Comparison of ENCODE assay signal across 8 mouse cellular contexts in genomic region chr3:88502641-88503504, GRCm38 (mm10). TPM values are rescaled to one million over a fixed set of nuclear protein-coding genes. Genes with fewer than 3 reads are reported as not detected.
DNase-seq lines count a peak whose midpoint lies in the region; ATAC-seq lines count a peak whose summit lies in the region.

No protein-coding gene starts in this region.

- peak overlapping the region; percentile 99 for H3K4me2 ChIP-seq in forebrain, embryonic 15.5 days (replicated peaks)
- H3K4me2 ChIP-seq in liver, embryonic 16.5 days (ENCODE audit: low read depth, low read length) = peak overlapping the region; percentile 88
- H3K4me2 ChIP-seq in neural tube, embryonic 14.5 days (ENCODE audit: low read depth, low read length) = peak overlapping the region; percentile 89

- no peaks in the 10 kb centered on the region for H3K27me3 ChIP-seq in forebrain, embryonic 15.5 days
- H3K27me3 ChIP-seq in liver, embryonic 16.5 days (ENCODE audit: control insufficient read depth, insufficient read depth, low read depth, low read length) = no peaks in the 10 kb centered on the region
- H3K27me3 ChIP-seq in neural tube, embryonic 14.5 days (ENCODE audit: control insufficient read depth, insufficient read depth, low read length) = 0 out of 2 replicates have a peak, but pooled peaks cover 2% of the 10 kb centered on the region

- H3K36me3 ChIP-seq in forebrain, embryonic 15.5 days = no peaks in the 10 kb centered on the region
- peaks cover 6% of the 10 kb centered on the region; the same call in 1 of the 2 replicates for H3K36me3 ChIP-seq in liver, embryonic 16.5 days (ENCODE audit: control insufficient read depth, insufficient read depth)
- H3K36me3 ChIP-seq in neural tube, embryonic 14.5 days (ENCODE audit: control insufficient read depth, insufficient read depth, low read length) = no peaks in the 10 kb centered on the region

- H3K9ac ChIP-seq in forebrain, embryonic 15.5 days (replicated peaks) = peak overlapping the region; percentile 74
- H3K9ac ChIP-seq in liver, embryonic 16.5 days (ENCODE audit: low read depth, low read length) = peak overlapping the region; percentile 90
- peak overlapping the region; percentile 74 for H3K9ac ChIP-seq in neural tube, embryonic 14.5 days (replicated peaks; ENCODE audit: low read depth, low read length)

- WGBS in forebrain, embryonic 15.5 days = under 1% methylated on average over 55 of the region's 55 CpGs
- WGBS in liver, embryonic 16.5 days (ENCODE audit: insufficient replicate concordance) = 3% methylated on average over 55 of the region's 55 CpGs
- under 1% methylated on average over 55 of the region's 55 CpGs for WGBS in neural tube, embryonic 14.5 days

- peak overlapping the region; percentile 32; the same call in 1 of the 2 replicates for H3K27ac ChIP-seq in forebrain, embryonic 15.5 days (replicated peaks)
- H3K27ac ChIP-seq in liver, embryonic 16.5 days (ENCODE audit: low read length) = peak overlapping the region; percentile 85
- H3K27ac ChIP-seq in neural tube, embryonic 14.5 days (ENCODE audit: low read depth, low read length) = peak overlapping the region; percentile 69

- peak; percentile 96 for ATAC-seq in forebrain, embryonic 15.5 days (replicated peaks)
- peak; percentile 93 for ATAC-seq in liver, embryonic 16.5 days (ENCODE audit: low read depth)
- peak; percentile 93 for ATAC-seq in neural tube, embryonic 14.5 days (ENCODE audit: low read depth)

- H3K4me1 ChIP-seq in forebrain, embryonic 15.5 days = peaks cover 18% of the 10 kb centered on the region
- peaks cover 48% of the 10 kb centered on the region for H3K4me1 ChIP-seq in liver, embryonic 16.5 days (ENCODE audit: control insufficient read depth, low read depth, low read length)
- peaks cover 6% of the 10 kb centered on the region; the same call in 1 of the 2 replicates for H3K4me1 ChIP-seq in neural tube, embryonic 14.5 days (ENCODE audit: control insufficient read depth, insufficient read depth, low read length)

- intact Hi-C loops in heart, postnatal 14 days (cut with DNase I) = loop anchor here (2.0 kb wide), 1 partner anchor 14 kb away; no protein-coding TSS in a partner anchor

- DNase-seq in MEL-GATA-1-ER (ENCODE audit: extremely low read depth, low read depth) = peak; percentile 96
- DNase-seq in cerebellum, adult 11-12 months = peak; percentile 94
- peak; percentile 92 to 94 for DNase-seq in heart, postnatal 14 days
- DNase-seq in layer of hippocampus, adult 11-12 months (ENCODE audit: low spot score) = peak; percentile 91
- peak; percentile 78 for DNase-seq in testis, postnatal 14 days (ENCODE audit: low spot score)

- no peaks in the 10 kb centered on the region for H3K9me3 ChIP-seq in forebrain, embryonic 15.5 days
- H3K9me3 ChIP-seq in liver, embryonic 16.5 days (replicated peaks; ENCODE audit: control insufficient read depth, low read length) = no peaks in the 10 kb centered on the region
- H3K9me3 ChIP-seq in neural tube, embryonic 14.5 days (ENCODE audit: control insufficient read depth, low read length) = no peaks in the 10 kb centered on the region

- H3K4me3 ChIP-seq in forebrain, embryonic 15.5 days = peak overlapping the region; percentile 72
- peak overlapping the region; percentile 93 for H3K4me3 ChIP-seq in liver, embryonic 16.5 days (ENCODE audit: low read depth, low read length)
- H3K4me3 ChIP-seq in neural tube, embryonic 14.5 days (ENCODE audit: low read depth, low read length) = peak overlapping the region; percentile 64

RNA-seq across cellular contexts. Expression of gene Lmna, which starts 6.9 kb away (rescaled TPM):
- polyA plus RNA-seq in forebrain, embryonic 15.5 days (2015; fragmentation: Nextera tagmentation; extraction: Ambion mirVana) = 23.4 and 27.5 TPM in 2 replicates
- 100 to 1,000 TPM; 128 TPM for total RNA-seq in heart, postnatal 14 days (2021)
- 123 and 131 TPM in 2 replicates for polyA plus RNA-seq in liver, embryonic 16.5 days (2015; fragmentation: Nextera tagmentation; extraction: Ambion mirVana)
- 41.0 and 41.4 TPM in 2 replicates for polyA plus RNA-seq in neural tube, embryonic 14.5 days (2014; fragmentation: Nextera tagmentation; extraction: Ambion mirVana)

RNA-seq across cellular contexts. Expression of gene Mex3a, which starts 29.3 kb away (rescaled TPM):
- 50.6 and 55.6 TPM in 2 replicates for polyA plus RNA-seq in forebrain, embryonic 15.5 days (2015; fragmentation: Nextera tagmentation; extraction: Ambion mirVana)
- 1 to 10 TPM in 1 of 2 experiments, under 1 TPM in 1; 0.81 to 2.0 TPM for total RNA-seq in heart, postnatal 14 days (2021)
- 0.44 and 0.53 TPM in 2 replicates for polyA plus RNA-seq in liver, embryonic 16.5 days (2015; fragmentation: Nextera tagmentation; extraction: Ambion mirVana)
- 34.0 and 35.3 TPM in 2 replicates for polyA plus RNA-seq in neural tube, embryonic 14.5 days (2014; fragmentation: Nextera tagmentation; extraction: Ambion mirVana)

RNA-seq across cellular contexts. Expression of gene Sema4a, which starts 41.9 kb away (rescaled TPM):
- 16.3 and 17.7 TPM in 2 replicates for polyA plus RNA-seq in forebrain, embryonic 15.5 days (2015; fragmentation: Nextera tagmentation; extraction: Ambion mirVana)
- total RNA-seq in heart, postnatal 14 days (2021) = 1 to 10 TPM; 2.3 to 2.6 TPM
- polyA plus RNA-seq in liver, embryonic 16.5 days (2015; fragmentation: Nextera tagmentation; extraction: Ambion mirVana) = 27.0 and 29.1 TPM in 2 replicates
- polyA plus RNA-seq in neural tube, embryonic 14.5 days (2014; fragmentation: Nextera tagmentation; extraction: Ambion mirVana) = 20.8 and 21.5 TPM in 2 replicates

RNA-seq across cellular contexts. Expression of gene Rab25, which starts 45.2 kb away (rescaled TPM):
- 0.15 and 0.28 TPM in 2 replicates for polyA plus RNA-seq in forebrain, embryonic 15.5 days (2015; fragmentation: Nextera tagmentation; extraction: Ambion mirVana)
- under 1 TPM in 1 of 2 experiments, not detected in 1; 0.33 TPM for total RNA-seq in heart, postnatal 14 days (2021)
- 0.32 and 1.1 TPM in 2 replicates for polyA plus RNA-seq in liver, embryonic 16.5 days (2015; fragmentation: Nextera tagmentation; extraction: Ambion mirVana)
- polyA plus RNA-seq in neural tube, embryonic 14.5 days (2014; fragmentation: Nextera tagmentation; extraction: Ambion mirVana) = not detected in 2 replicates

RNA-seq across cellular contexts. Expression of gene Lamtor2, which starts 50.0 kb away (rescaled TPM):
- polyA plus RNA-seq in forebrain, embryonic 15.5 days (2015; fragmentation: Nextera tagmentation; extraction: Ambion mirVana) = 169 and 187 TPM in 2 replicates
- total RNA-seq in heart, postnatal 14 days (2021) = 10 to 100 TPM; 77.7 TPM
- 98.6 and 107 TPM in 2 replicates for polyA plus RNA-seq in liver, embryonic 16.5 days (2015; fragmentation: Nextera tagmentation; extraction: Ambion mirVana)
- 97.0 and 106 TPM in 2 replicates for polyA plus RNA-seq in neural tube, embryonic 14.5 days (2014; fragmentation: Nextera tagmentation; extraction: Ambion mirVana)

Comparison
In these comparisons a context has a peak if more than half of its experiments do, and no peak if none do; other contexts are left out.
1. Peak in every context shown above with its lines: DNase-seq, ATAC-seq, H3K4me3 ChIP-seq and H3K27ac ChIP-seq.
2. H3K27ac ChIP-seq: peak in every context shown above with its lines; median percentile 85 in liver, embryonic 16.5 days; 69 in neural tube, embryonic 14.5 days; 32 in forebrain, embryonic 15.5 days.
3. RNA of gene Mex3a, which starts 29.3 kb away (polyA plus RNA-seq): 50.6 to 55.6 TPM in forebrain, embryonic 15.5 days and 34.0 to 35.3 TPM in neural tube, embryonic 14.5 days; 0.44 to 0.53 TPM in liver, embryonic 16.5 days; every median in the first group is over 10 times any median in the second.